Mouse (Mus musculus) megakaryocyte-erythroid progenitor cell, adult 5-6 weeks (primary cell): Measurements from ENCODE around the gene Gm7030. TPM values are rescaled to one million over a fixed set of nuclear protein-coding genes. Genes with fewer than 3 reads are reported as not detected.
"Not testable (repeated sequence)": the region's sequence is repeated elsewhere in the genome, so short reads cannot be mapped to it uniquely, and the experiment has no call there.

Source experiments
- ATAC-seq: replicated peaks from 2 replicates; pipeline ENCODE4 v1.8.0; 2016; ENCODE audit warnings: mild to moderate bottlenecking, inconsistent platforms; ENCODE audit not compliant: severe bottlenecking, poor library complexity, low FRiP score, low TSS enrichment
- total RNA-seq, 2 experiments: library from RNA; stranded (forward) in 1 of 2; stranded (reverse) in 1 of 2; fragments of 200-1000, 215-1000 nt in 1 of 2; fragments of >200 nt in 1 of 2; fragmentation: Nextera tagmentation in 1 of 2; gene quantifications; 2 replicates each; pipeline ENCODE4 v1.2.3; 2014 to 2017

Gene Gm7030
- total RNA-seq, 2 experiments from 2014 or later, result not detected

- peak; percentile 64 for ATAC-seq
Measured at GRCm38 (mm10) chr17:36145111-36145860, 16.1 kb upstream of the Gm7030 start.

GRCm38 (mm10) chr17:36136299-36136848 is 7.1 kb upstream of the Gm7030 start:
- not testable (repeated sequence) for ATAC-seq

GRCm38 (mm10) chr17:36135421-36136231 is 6.4 kb upstream of the Gm7030 start:
- ATAC-seq, result not testable (repeated sequence)

GRCm38 (mm10) chr17:36131516-36132265 is 2.5 kb upstream of the Gm7030 start:
- no peak for ATAC-seq

- not testable (repeated sequence) for ATAC-seq
Measured at GRCm38 (mm10) chr17:36128525-36128924, 700 bp downstream of the Gm7030 start.

GRCm38 (mm10) chr17:36124111-36124510 is 5.1 kb downstream of the Gm7030 start:
- ATAC-seq, result not testable (repeated sequence)

GRCm38 (mm10) chr17:36121352-36122020 is 7.7 kb downstream of the Gm7030 start, which contains the start of gene Gm19684:
Gm19684 (plus strand) TSS chr17:36121678.
- peak; percentile 95 for ATAC-seq

- peak; percentile 42 for ATAC-seq
Measured at GRCm38 (mm10) chr17:36120839-36121238, 8.4 kb downstream of the Gm7030 start.

GRCm38 (mm10) chr17:36116545-36116944 is 12.7 kb downstream of the Gm7030 start:
- ATAC-seq, result not testable (repeated sequence)

GRCm38 (mm10) chr17:36113979-36114593 is 15.1 kb downstream of the Gm7030 start:
- ATAC-seq, result peak; percentile 46; the same call in 1 of the 2 replicates

GRCm38 (mm10) chr17:36111510-36111868 is 17.7 kb downstream of the Gm7030 start:
- ATAC-seq, result peak; percentile 79

- peak; percentile 89 for ATAC-seq
Measured at GRCm38 (mm10) chr17:36110641-36111509, 18.4 kb downstream of the Gm7030 start.

GRCm38 (mm10) chr17:36110129-36110528 is 19.1 kb downstream of the Gm7030 start:
- not testable (repeated sequence) for ATAC-seq

GRCm38 (mm10) chr17:36102091-36102490 is 27.1 kb downstream of the Gm7030 start:
- ATAC-seq, result not testable (repeated sequence)

GRCm38 (mm10) chr17:36099603-36100002 is 29.6 kb downstream of the Gm7030 start:
- not testable (repeated sequence) for ATAC-seq

GRCm38 (mm10) chr17:36093936-36094335 is 35.3 kb downstream of the Gm7030 start:
- ATAC-seq, result no peak

- not testable (repeated sequence) for ATAC-seq
Measured at GRCm38 (mm10) chr17:36092520-36092919, 36.7 kb downstream of the Gm7030 start.

- ATAC-seq, result not testable (repeated sequence)
Measured at GRCm38 (mm10) chr17:36091933-36092332, 37.3 kb downstream of the Gm7030 start.
